Mouse (Mus musculus) layer of hippocampus, adult 18-20 months (tissue): Measurements from ENCODE around the gene Slc25a16. TPM values are rescaled to one million over a fixed set of nuclear protein-coding genes. Genes with fewer than 3 reads are reported as not detected.

Experiments used
- DNase-seq, 2 experiments: peaks; one replicate each; pipeline ENCODE4 v3.0.0; 2022; ENCODE audit warnings: low spot score in 2 of 2
- long read RNA-seq: library from polyadenylated mRNA; stranded (forward); transcript quantifications from one replicate; pipeline ENCODE4 v2.0.0, GENCODE M21; 2021
- total RNA-seq, 2 experiments: library from RNA; stranded (reverse); gene quantifications; 2 replicates each; pipeline ENCODE4 v1.2.3; 2021

Gene Slc25a16
- 10 to 100 TPM; 36.9 to 38.3 TPM for total RNA-seq
- long read RNA-seq, transcript Slc25a16-201 (9 exons, 3,145 nt) = major isoform, 64 of 75 reads
- long read RNA-seq, partial matches to known transcripts = 0 of 75 reads
- long read RNA-seq, other reads (novel, unspliced or antisense) = 11 of 75 reads

GRCm38 (mm10) chr10:62919925-62920765, at the start of gene Slc25a16:
Slc25a16 (plus strand) TSS chr10:62920633.
- DNase-seq = peak; percentile 86 to 94

- DNase-seq = no peak
Observed at GRCm38 (mm10) chr10:62874828-62875227, 45.6 kb upstream of the Slc25a16 start.

- no peak for DNase-seq
Observed at GRCm38 (mm10) chr10:62875565-62875964, 44.9 kb upstream of the Slc25a16 start.

GRCm38 (mm10) chr10:62878056-62878455, 42.4 kb upstream of the Slc25a16 start:
- DNase-seq = no peak

- DNase-seq = no peak
Observed at GRCm38 (mm10) chr10:62881211-62881610, 39.2 kb upstream of the Slc25a16 start.

- DNase-seq = no peak
Observed at GRCm38 (mm10) chr10:62883933-62884372, 36.5 kb upstream of the Slc25a16 start.

GRCm38 (mm10) chr10:62884517-62884916, 35.9 kb upstream of the Slc25a16 start:
- no peak for DNase-seq

- no peak for DNase-seq
Observed at GRCm38 (mm10) chr10:62885460-62885859, 35.0 kb upstream of the Slc25a16 start.

- DNase-seq = no peak
Observed at GRCm38 (mm10) chr10:62885969-62886798, 34.2 kb upstream of the Slc25a16 start.

GRCm38 (mm10) chr10:62886799-62887591, 33.4 kb upstream of the Slc25a16 start:
- no peak for DNase-seq

- no peak for DNase-seq
Observed at GRCm38 (mm10) chr10:62891025-62891424, 29.4 kb upstream of the Slc25a16 start.

- DNase-seq = no peak
Observed at GRCm38 (mm10) chr10:62892549-62893232, 27.7 kb upstream of the Slc25a16 start.

- no peak for DNase-seq
Observed at GRCm38 (mm10) chr10:62893356-62893884, 27.0 kb upstream of the Slc25a16 start.

- no peak for DNase-seq
Observed at GRCm38 (mm10) chr10:62894447-62894846, 26.0 kb upstream of the Slc25a16 start.

- DNase-seq = no peak
Observed at GRCm38 (mm10) chr10:62895386-62895785, 25.0 kb upstream of the Slc25a16 start.

GRCm38 (mm10) chr10:62896035-62896434, 24.4 kb upstream of the Slc25a16 start:
- DNase-seq = no peak

- no peak for DNase-seq
Observed at GRCm38 (mm10) chr10:62896774-62897173, 23.7 kb upstream of the Slc25a16 start.

- DNase-seq = no peak
Observed at GRCm38 (mm10) chr10:62897437-62897836, 23.0 kb upstream of the Slc25a16 start.

GRCm38 (mm10) chr10:62898061-62898460, 22.4 kb upstream of the Slc25a16 start:
- DNase-seq = no peak

- DNase-seq = no peak
Observed at GRCm38 (mm10) chr10:62900144-62900543, 20.3 kb upstream of the Slc25a16 start.
